In genomic region chr11:117828888-117829604, GRCm38 (mm10) we compare ENCODE assay signal across 7 mouse cellular contexts. TPM values are rescaled to one million over a fixed set of nuclear protein-coding genes. Genes with fewer than 3 reads are reported as not detected.
A peak's percentile ranks its signal among the peaks of the same experiment; 100 is the strongest.
DNase-seq lines count a peak whose midpoint lies in the region; ATAC-seq and TF ChIP-seq lines count a peak whose summit lies in the region.

No protein-coding gene starts in this region.

- no peaks in the 10 kb centered on the region for H3K27me3 ChIP-seq in neural tube, embryonic 13.5 days
- no peaks in the 10 kb centered on the region for H3K27me3 ChIP-seq in embryonic facial prominence, embryonic 13.5 days
- no peaks in the 10 kb centered on the region for H3K27me3 ChIP-seq in hindbrain, embryonic 13.5 days
- no peaks in the 10 kb centered on the region for H3K27me3 ChIP-seq in liver, embryonic 12.5 days (replicated peaks)
- H3K27me3 ChIP-seq in testis, adult 2 months (ENCODE audit: control insufficient read depth, insufficient read depth, low read length) = no peaks in the 10 kb centered on the region

- DNase-seq in neural tube, embryonic 10.5 days (ENCODE audit: extremely low spot score, low spot score) = no peak
- no peak for DNase-seq in frontal cortex, postnatal 10 days (ENCODE audit: low spot score in 2 of 2)

- 51% methylated on average over 9 of the region's 9 CpGs for WGBS in neural tube, embryonic 13.5 days
- WGBS in embryonic facial prominence, embryonic 13.5 days = 52% methylated on average over 9 of the region's 9 CpGs
- WGBS in hindbrain, embryonic 13.5 days = 59% methylated on average over 9 of the region's 9 CpGs
- WGBS in liver, embryonic 12.5 days (ENCODE audit: insufficient replicate concordance) = 13% methylated on average over 9 of the region's 9 CpGs

- H3K9ac ChIP-seq in neural tube, embryonic 13.5 days = 0 out of 2 replicates have a peak overlapping the region, but pooled peaks have one; percentile 0
- 0 out of 2 replicates have a peak overlapping the region, but pooled peaks have one; percentile 22 for H3K9ac ChIP-seq in embryonic facial prominence, embryonic 13.5 days
- no peak overlapping the region; the same call in 1 of the 2 replicates for H3K9ac ChIP-seq in hindbrain, embryonic 13.5 days
- H3K9ac ChIP-seq in liver, embryonic 12.5 days = peak overlapping the region; percentile 23

- H3K9me3 ChIP-seq in neural tube, embryonic 13.5 days = no peaks in the 10 kb centered on the region
- no peaks in the 10 kb centered on the region for H3K9me3 ChIP-seq in embryonic facial prominence, embryonic 13.5 days
- no peaks in the 10 kb centered on the region for H3K9me3 ChIP-seq in hindbrain, embryonic 13.5 days
- no peaks in the 10 kb centered on the region for H3K9me3 ChIP-seq in liver, embryonic 12.5 days (replicated peaks)

- H3K4me2 ChIP-seq in neural tube, embryonic 13.5 days = no peak overlapping the region
- no peak overlapping the region for H3K4me2 ChIP-seq in embryonic facial prominence, embryonic 13.5 days
- no peak overlapping the region for H3K4me2 ChIP-seq in hindbrain, embryonic 13.5 days
- H3K4me2 ChIP-seq in liver, embryonic 12.5 days = peak overlapping the region; percentile 82

- H3K27ac ChIP-seq in neural tube, embryonic 13.5 days (replicated peaks) = peak overlapping the region; percentile 50; the same call in 1 of the 2 replicates
- peak overlapping the region; percentile 39; the same call in 1 of the 2 replicates for H3K27ac ChIP-seq in embryonic facial prominence, embryonic 13.5 days
- H3K27ac ChIP-seq in hindbrain, embryonic 13.5 days = peak overlapping the region; percentile 40; the same call in 1 of the 2 replicates
- H3K27ac ChIP-seq in liver, embryonic 12.5 days = peak overlapping the region; percentile 87
- peak overlapping the region; percentile 84 for H3K27ac ChIP-seq in testis, adult 2 months (ENCODE audit: control insufficient read depth, insufficient read depth, low read depth, low read length)

- TF ChIP-seq CTCF in testis, adult 2 months (IDR thresholded peaks at IDR 0.05; ENCODE audit: control insufficient read depth, insufficient read depth, insufficient replicate concordance, low read depth, low read length) = no peak

- no peak for ATAC-seq in neural tube, embryonic 13.5 days (ENCODE audit: low read depth)
- no peak for ATAC-seq in embryonic facial prominence, embryonic 13.5 days (ENCODE audit: insufficient number of reproducible peaks, insufficient read depth, low FRiP score, low TSS enrichment, low read depth)
- ATAC-seq in hindbrain, embryonic 13.5 days (ENCODE audit: low FRiP score) = no peak
- peak; percentile 43 for ATAC-seq in liver, embryonic 12.5 days

- H3K36me3 ChIP-seq in neural tube, embryonic 13.5 days = no peaks in the 10 kb centered on the region
- no peaks in the 10 kb centered on the region for H3K36me3 ChIP-seq in embryonic facial prominence, embryonic 13.5 days
- no peaks in the 10 kb centered on the region for H3K36me3 ChIP-seq in hindbrain, embryonic 13.5 days
- H3K36me3 ChIP-seq in liver, embryonic 12.5 days = peaks cover 3% of the 10 kb centered on the region
- H3K36me3 ChIP-seq in testis, adult 2 months (ENCODE audit: control insufficient read depth, insufficient read depth, low read length) = no peaks in the 10 kb centered on the region

- H3K4me1 ChIP-seq in neural tube, embryonic 13.5 days (replicated peaks) = peaks cover 72% of the 10 kb centered on the region
- peaks cover 56% of the 10 kb centered on the region for H3K4me1 ChIP-seq in embryonic facial prominence, embryonic 13.5 days
- H3K4me1 ChIP-seq in hindbrain, embryonic 13.5 days (replicated peaks) = peaks cover 68% of the 10 kb centered on the region
- peaks cover 89% of the 10 kb centered on the region for H3K4me1 ChIP-seq in liver, embryonic 12.5 days
- H3K4me1 ChIP-seq in testis, adult 2 months (ENCODE audit: control insufficient read depth, insufficient read depth, low read length) = peaks cover 35% of the 10 kb centered on the region

- H3K4me3 ChIP-seq in neural tube, embryonic 13.5 days = no peak overlapping the region
- no peak overlapping the region for H3K4me3 ChIP-seq in embryonic facial prominence, embryonic 13.5 days
- no peak overlapping the region for H3K4me3 ChIP-seq in hindbrain, embryonic 13.5 days
- no peak overlapping the region for H3K4me3 ChIP-seq in liver, embryonic 12.5 days
- no peak overlapping the region for H3K4me3 ChIP-seq in testis, adult 2 months (ENCODE audit: control insufficient read depth, low read depth, low read length)

- no peak for TF ChIP-seq POLR2A in testis, adult 2 months (IDR thresholded peaks at IDR 0.05; ENCODE audit: control insufficient read depth, low read depth, low read length)

RNA-seq across cellular contexts. Expression of gene Tk1, which starts 3.2 kb away (rescaled TPM):
- polyA plus RNA-seq in neural tube, embryonic 13.5 days (2015; fragmentation: Nextera tagmentation; extraction: Ambion mirVana) = 15.8 and 24.0 TPM in 2 replicates
- 143 and 150 TPM in 2 replicates for polyA plus RNA-seq in embryonic facial prominence, embryonic 13.5 days (2015; fragmentation: Nextera tagmentation; extraction: Ambion mirVana)
- 25.3 and 26.0 TPM in 2 replicates for polyA plus RNA-seq in hindbrain, embryonic 13.5 days (2015; fragmentation: Nextera tagmentation; extraction: Ambion mirVana)
- 145 and 152 TPM in 2 replicates for polyA plus RNA-seq in liver, embryonic 12.5 days (2016; fragmentation: Nextera tagmentation; extraction: Ambion mirVana)
- 4.8 and 5.8 TPM in 2 replicates for polyA plus RNA-seq in testis, adult 2 months (2012; rRNA removed)

RNA-seq across cellular contexts. Expression of gene Afmid, which starts 3.3 kb away (rescaled TPM):
- polyA plus RNA-seq in neural tube, embryonic 13.5 days (2015; fragmentation: Nextera tagmentation; extraction: Ambion mirVana) = 2.7 and 3.3 TPM in 2 replicates
- polyA plus RNA-seq in embryonic facial prominence, embryonic 13.5 days (2015; fragmentation: Nextera tagmentation; extraction: Ambion mirVana) = 4.2 and 5.1 TPM in 2 replicates
- 4.2 and 4.9 TPM in 2 replicates for polyA plus RNA-seq in hindbrain, embryonic 13.5 days (2015; fragmentation: Nextera tagmentation; extraction: Ambion mirVana)
- polyA plus RNA-seq in liver, embryonic 12.5 days (2016; fragmentation: Nextera tagmentation; extraction: Ambion mirVana) = 6.7 TPM in 2 replicates
- 4.0 and 5.7 TPM in 2 replicates for polyA plus RNA-seq in testis, adult 2 months (2012; rRNA removed)

RNA-seq across cellular contexts. Expression of gene Gm20708, which starts 19.6 kb away (rescaled TPM):
- polyA plus RNA-seq in neural tube, embryonic 13.5 days (2015; fragmentation: Nextera tagmentation; extraction: Ambion mirVana) = 0.56 and 1.6 TPM in 2 replicates
- polyA plus RNA-seq in embryonic facial prominence, embryonic 13.5 days (2015; fragmentation: Nextera tagmentation; extraction: Ambion mirVana) = 0.66 and 0.99 TPM in 2 replicates
- 0.70 and 0.74 TPM in 2 replicates for polyA plus RNA-seq in hindbrain, embryonic 13.5 days (2015; fragmentation: Nextera tagmentation; extraction: Ambion mirVana)
- 0.23 and 0.27 TPM in 2 replicates for polyA plus RNA-seq in liver, embryonic 12.5 days (2016; fragmentation: Nextera tagmentation; extraction: Ambion mirVana)
- polyA plus RNA-seq in testis, adult 2 months (2012; rRNA removed) = 1.0 TPM in 1 of 2 replicates, not detected in the other

RNA-seq across cellular contexts. Expression of gene Syngr2, which starts 19.6 kb away (rescaled TPM):
- polyA plus RNA-seq in neural tube, embryonic 13.5 days (2015; fragmentation: Nextera tagmentation; extraction: Ambion mirVana) = 15.3 and 17.5 TPM in 2 replicates
- polyA plus RNA-seq in embryonic facial prominence, embryonic 13.5 days (2015; fragmentation: Nextera tagmentation; extraction: Ambion mirVana) = 41.4 and 43.4 TPM in 2 replicates
- 14.6 and 16.5 TPM in 2 replicates for polyA plus RNA-seq in hindbrain, embryonic 13.5 days (2015; fragmentation: Nextera tagmentation; extraction: Ambion mirVana)
- 61.5 and 66.4 TPM in 2 replicates for polyA plus RNA-seq in liver, embryonic 12.5 days (2016; fragmentation: Nextera tagmentation; extraction: Ambion mirVana)
- polyA plus RNA-seq in testis, adult 2 months (2012; rRNA removed) = 21.3 and 32.5 TPM in 2 replicates

RNA-seq across cellular contexts. Expression of gene Birc5, which starts 20.0 kb away (rescaled TPM):
- 50.1 and 68.8 TPM in 2 replicates for polyA plus RNA-seq in neural tube, embryonic 13.5 days (2015; fragmentation: Nextera tagmentation; extraction: Ambion mirVana)
- 326 and 344 TPM in 2 replicates for polyA plus RNA-seq in embryonic facial prominence, embryonic 13.5 days (2015; fragmentation: Nextera tagmentation; extraction: Ambion mirVana)
- 56.0 and 57.4 TPM in 2 replicates for polyA plus RNA-seq in hindbrain, embryonic 13.5 days (2015; fragmentation: Nextera tagmentation; extraction: Ambion mirVana)
- polyA plus RNA-seq in liver, embryonic 12.5 days (2016; fragmentation: Nextera tagmentation; extraction: Ambion mirVana) = 370 and 373 TPM in 2 replicates
- 46.1 and 46.3 TPM in 2 replicates for polyA plus RNA-seq in testis, adult 2 months (2012; rRNA removed)
